Mouse (Mus musculus) embryonic facial prominence, embryonic 11.5 days (tissue): Measurements from ENCODE around the gene Tmem218. TPM values are rescaled to one million over a fixed set of nuclear protein-coding genes. Genes with fewer than 3 reads are reported as not detected.

ENCODE experiments used
- ATAC-seq: fragments of 200-750 bp; cut with Nextera tagmentation; replicated peaks from 2 replicates; pipeline ENCODE4 v1.8.0; 2017; ENCODE audit warnings: low read depth; ENCODE audit not compliant: insufficient number of reproducible peaks, low FRiP score, low TSS enrichment
- DNase-seq: peaks from one replicate; pipeline ENCODE4 v3.0.0-alpha.2; 2015; ENCODE audit warnings: low spot score
- H3K27ac ChIP-seq: fragments of 300-500 bp; sonication (generic); replicated peaks from 2 replicates; pipeline ENCODE4 v1.5.1; 2014; ENCODE audit warnings: mild to moderate bottlenecking, low read depth, low read length, control low read depth
- H3K27me3 ChIP-seq: fragments of 300-500 bp; sonication (generic); 2 replicates; pipeline ENCODE4 v1.6.1; 2014; ENCODE audit warnings: mild to moderate bottlenecking, low read length, moderate library complexity, mixed read lengths; ENCODE audit not compliant: control insufficient read depth, insufficient read depth
- H3K36me3 ChIP-seq: fragments of 300-500 bp; sonication (generic); replicated peaks from 2 replicates; pipeline ENCODE4 v1.6.1; 2014; ENCODE audit warnings: low read depth, mild to moderate bottlenecking, low read length, moderate library complexity, mixed read lengths; ENCODE audit not compliant: control insufficient read depth, insufficient read depth
- H3K4me1 ChIP-seq: fragments of 300-500 bp; sonication (generic); 2 replicates; pipeline ENCODE4 v1.6.1; 2014; ENCODE audit warnings: low read length, mixed read lengths; ENCODE audit not compliant: control insufficient read depth, insufficient read depth
- H3K4me2 ChIP-seq: fragments of 300-500 bp; sonication (generic); 2 replicates; pipeline ENCODE4 v1.6.1; 2014; ENCODE audit warnings: low read depth, mild to moderate bottlenecking, control low read depth, low read length, moderate library complexity
- H3K4me3 ChIP-seq: fragments of 300-500 bp; sonication (generic); 2 replicates; pipeline ENCODE4 v1.5.1; 2014; ENCODE audit warnings: low read depth, low read length, control low read depth
- H3K9ac ChIP-seq: fragments of 300-500 bp; sonication (generic); replicated peaks from 2 replicates; pipeline ENCODE4 v1.6.1; 2014; ENCODE audit warnings: mild to moderate bottlenecking, control low read depth, low read length
- H3K9me3 ChIP-seq: fragments of 300-500 bp; sonication (generic); replicated peaks from 2 replicates; pipeline ENCODE4 v1.6.1; 2016; ENCODE audit warnings: mild to moderate bottlenecking, low read length, inconsistent platforms, mixed read lengths; ENCODE audit not compliant: control insufficient read depth
- WGBS: fragments of 180-500 bp; shearing (Covaris S2); extraction: QIAGEN DNeasy Blood & Tissue Kit; methylation state at CpG from one replicate; pipeline ENCODE4 v1.1.7; 2014; 5-methylcytosine and 5-hydroxymethylcytosine counted together
- polyA plus RNA-seq: library from polyadenylated mRNA; unstranded; fragments of >200 nt; fragmentation: Nextera tagmentation; extraction: Ambion mirVana; gene quantifications from 2 replicates; pipeline ENCODE4 v1.2.1, GENCODE M21; 2014

The Tmem218 gene
- polyA plus RNA-seq = 14.1 and 15.7 TPM in 2 replicates

GRCm38 (mm10) chr9:37207929-37208411 lies at the start of gene Tmem218:
Gene Tmem218 (plus strand): TSS chr9:37208223.
- ATAC-seq = peak; percentile 100
- WGBS = under 1% methylated on average over 21 of the region's 21 CpGs
- peak; percentile 99 for DNase-seq

DNA sequence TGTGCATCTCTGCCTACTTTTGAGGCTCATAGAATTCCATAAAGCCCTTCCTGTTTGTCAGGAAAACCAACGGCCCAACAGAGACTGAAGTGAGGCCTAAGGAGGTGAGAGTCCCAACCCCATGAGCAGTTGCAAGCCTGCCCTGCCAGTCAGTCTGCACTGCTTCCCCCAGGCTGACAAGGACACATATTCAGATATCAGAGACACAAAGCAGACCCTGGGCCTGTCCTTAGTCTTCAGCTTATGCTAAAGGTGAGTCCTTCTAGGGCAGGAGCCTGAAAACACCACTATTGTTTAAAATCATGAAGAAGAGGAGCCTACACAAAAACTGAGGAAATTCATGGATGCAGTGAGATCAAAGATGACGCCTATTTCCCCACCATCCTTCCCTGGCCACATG lies 47.3 kb upstream of the Tmem218 start:
- WGBS = 78% methylated on average over 2 of the region's 2 CpGs
- no peak overlapping the region for H3K9ac ChIP-seq
- DNase-seq (no peak), ATAC-seq (no peak)
- H3K4me1 ChIP-seq = no peaks in the 10 kb centered on the region
- no peak overlapping the region for H3K4me2 ChIP-seq
- no peak overlapping the region for H3K4me3 ChIP-seq
- no peaks in the 10 kb centered on the region for H3K36me3 ChIP-seq
- H3K9me3 ChIP-seq = no peaks in the 10 kb centered on the region
- H3K27me3 ChIP-seq = no peaks in the 10 kb centered on the region
- H3K27ac ChIP-seq = no peak overlapping the region

More at GRCm38 (mm10) chr9:37207929-37208411, at the start of gene Tmem218:
- Histone ChIP-seq H3K4me1 (no peaks in the 10 kb centered on the region), H3K9ac (peak within 1 kb of the TSS; percentile 70), H3K36me3 (no peaks in the 10 kb centered on the region), H3K4me2 (peak within 1 kb of the TSS; percentile 62), H3K27ac (peak within 1 kb of the TSS; percentile 43; the same call in 1 of the 2 replicates), H3K27me3 (no peaks in the 10 kb centered on the region), H3K9me3 (no peaks in the 10 kb centered on the region), H3K4me3 (peak within 1 kb of the TSS; percentile 64)

DNA sequence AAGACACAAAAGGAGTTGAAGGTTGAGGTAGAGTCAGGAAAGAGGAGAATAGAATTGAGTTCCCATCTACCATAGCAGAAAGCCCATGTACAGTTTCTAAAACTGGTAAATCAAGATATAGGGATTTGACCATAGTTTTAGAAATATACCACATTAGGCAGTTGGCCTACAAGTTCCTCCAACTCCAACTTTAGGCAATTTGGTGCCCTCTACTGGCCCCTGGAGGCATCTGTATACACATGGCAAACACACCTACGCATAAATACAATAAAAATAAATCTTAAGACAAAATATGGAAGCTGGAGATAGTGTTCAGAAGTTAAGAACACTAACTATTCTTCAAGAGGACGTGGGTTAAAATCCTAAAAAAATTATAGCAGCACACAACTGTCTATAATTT lies 41.1 kb upstream of the Tmem218 start:
- H3K36me3 ChIP-seq = no peaks in the 10 kb centered on the region
- H3K4me2 ChIP-seq = no peak overlapping the region
- H3K4me3 ChIP-seq = no peak overlapping the region
- no peaks in the 10 kb centered on the region for H3K27me3 ChIP-seq
- 63% methylated on average over 2 of the region's 2 CpGs for WGBS
- no peak overlapping the region for H3K27ac ChIP-seq
- H3K9me3 ChIP-seq = no peaks in the 10 kb centered on the region
- H3K4me1 ChIP-seq = 0 out of 2 replicates have a peak, but pooled peaks cover 2% of the 10 kb centered on the region
- H3K9ac ChIP-seq = no peak overlapping the region
- DNase-seq (peak; percentile 64), ATAC-seq (no peak)

DNA sequence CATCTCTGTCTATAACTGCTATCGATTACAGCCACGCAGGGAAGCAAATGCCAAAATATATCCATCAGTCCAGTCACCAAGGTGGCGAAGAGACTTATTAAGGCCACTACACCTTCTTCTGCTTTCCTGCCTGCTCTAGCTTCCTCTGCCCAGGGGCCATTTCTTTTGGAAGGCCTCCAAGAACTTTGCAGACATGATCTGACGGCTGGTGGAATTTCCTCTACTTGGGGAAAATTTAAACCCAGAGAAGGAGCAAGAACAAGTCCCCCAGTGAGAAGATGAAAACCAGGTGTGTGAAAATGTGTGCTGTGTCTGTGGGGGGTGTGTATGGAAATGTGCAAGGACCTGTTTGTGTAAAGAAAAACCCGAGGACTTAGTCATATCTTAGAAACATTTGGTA lies 34.6 kb upstream of the Tmem218 start:
- peak; percentile 56 for DNase-seq
- H3K4me3 ChIP-seq = no peak overlapping the region
- ATAC-seq = no peak
- no peaks in the 10 kb centered on the region for H3K9me3 ChIP-seq
- 35% methylated on average over 5 of the region's 5 CpGs for WGBS
- no peaks in the 10 kb centered on the region for H3K27me3 ChIP-seq
- no peak overlapping the region for H3K4me2 ChIP-seq
- H3K36me3 ChIP-seq = no peaks in the 10 kb centered on the region
- H3K4me1 ChIP-seq = peaks cover 4% of the 10 kb centered on the region; the same call in 1 of the 2 replicates
- no peak overlapping the region for H3K9ac ChIP-seq
- no peak overlapping the region; the same call in 1 of the 2 replicates for H3K27ac ChIP-seq

GRCm38 (mm10) chr9:37176002-37176401 lies 32.0 kb upstream of the Tmem218 start:
- DNase-seq (no peak), ATAC-seq (no peak)
- Histone ChIP-seq H3K27ac (no peak overlapping the region), H3K9me3 (no peaks in the 10 kb centered on the region), H3K4me1 (peaks cover 2% of the 10 kb centered on the region; the same call in 1 of the 2 replicates), H3K27me3 (no peaks in the 10 kb centered on the region), H3K4me2 (no peak overlapping the region), H3K9ac (no peak overlapping the region), H3K36me3 (no peaks in the 10 kb centered on the region), H3K4me3 (no peak overlapping the region)
- WGBS = 65% methylated on average over 3 of the region's 3 CpGs

- no peak overlapping the region for H3K27ac ChIP-seq
- no peaks in the 10 kb centered on the region for H3K36me3 ChIP-seq
- no peak overlapping the region; the same call in 1 of the 2 replicates for H3K9ac ChIP-seq
- H3K27me3 ChIP-seq = no peaks in the 10 kb centered on the region
- WGBS = 4% methylated on average over 5 of the region's 5 CpGs
- no peak overlapping the region for H3K4me3 ChIP-seq
- H3K9me3 ChIP-seq = no peaks in the 10 kb centered on the region
- no peak overlapping the region for H3K4me2 ChIP-seq
- DNase-seq (peak; percentile 83), ATAC-seq (peak; percentile 71; the same call in 1 of the 2 replicates)
- H3K4me1 ChIP-seq = peaks cover 2% of the 10 kb centered on the region; the same call in 1 of the 2 replicates
Observed at GRCm38 (mm10) chr9:37177107-37177506, 30.9 kb upstream of the Tmem218 start.

- no peak for DNase-seq
- Histone ChIP-seq H3K4me2 (no peak overlapping the region), H3K27ac (no peak overlapping the region), H3K9me3 (no peaks in the 10 kb centered on the region), H3K36me3 (no peaks in the 10 kb centered on the region), H3K4me1 (peaks cover 2% of the 10 kb centered on the region; the same call in 1 of the 2 replicates), H3K4me3 (no peak overlapping the region), H3K27me3 (no peaks in the 10 kb centered on the region), H3K9ac (no peak overlapping the region)
- no peak for ATAC-seq
- 45% methylated on average over 8 of the region's 8 CpGs for WGBS
Observed at GRCm38 (mm10) chr9:37177551-37177950, 30.5 kb upstream of the Tmem218 start.

DNA sequence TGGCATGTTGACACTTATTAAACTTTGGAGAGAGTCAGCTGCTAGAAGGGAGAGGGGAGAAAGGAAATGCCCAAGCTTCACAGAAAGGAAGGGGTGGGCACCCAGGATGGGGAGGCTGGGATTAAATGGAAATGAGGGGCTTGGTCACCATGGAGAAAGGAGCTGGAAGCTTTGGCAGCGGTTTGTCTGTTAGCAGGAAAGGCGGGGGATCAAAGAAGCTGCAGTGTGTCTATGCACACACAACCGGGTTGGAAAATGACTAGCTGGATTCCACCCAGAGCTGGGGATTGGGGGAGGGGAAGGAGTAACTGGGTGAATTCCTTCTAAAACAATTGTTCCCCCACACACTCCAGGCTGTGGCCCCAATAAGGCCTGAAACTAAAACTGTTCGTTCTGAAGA lies 29.1 kb upstream of the Tmem218 start:
- Histone ChIP-seq H3K4me3 (no peak overlapping the region), H3K27ac (no peak overlapping the region), H3K4me2 (no peak overlapping the region), H3K4me1 (no peaks in the 10 kb centered on the region), H3K36me3 (no peaks in the 10 kb centered on the region), H3K9ac (no peak overlapping the region), H3K27me3 (no peaks in the 10 kb centered on the region), H3K9me3 (no peaks in the 10 kb centered on the region)
- ATAC-seq (no peak), DNase-seq (no peak)
- WGBS = 27% methylated on average over 4 of the region's 4 CpGs
